Mouse (Mus musculus): ENCODE data around the gene Rsph3a. TPM values are rescaled to one million over a fixed set of nuclear protein-coding genes. Genes with fewer than 3 reads are reported as not detected.
"Not testable (repeated sequence)": the region's sequence is repeated elsewhere in the genome, so short reads cannot be mapped to it uniquely, and the experiment has no call there.

Rsph3a gene
- polyA plus RNA-seq, 1 experiment, result 62.6 TPM

DNA sequence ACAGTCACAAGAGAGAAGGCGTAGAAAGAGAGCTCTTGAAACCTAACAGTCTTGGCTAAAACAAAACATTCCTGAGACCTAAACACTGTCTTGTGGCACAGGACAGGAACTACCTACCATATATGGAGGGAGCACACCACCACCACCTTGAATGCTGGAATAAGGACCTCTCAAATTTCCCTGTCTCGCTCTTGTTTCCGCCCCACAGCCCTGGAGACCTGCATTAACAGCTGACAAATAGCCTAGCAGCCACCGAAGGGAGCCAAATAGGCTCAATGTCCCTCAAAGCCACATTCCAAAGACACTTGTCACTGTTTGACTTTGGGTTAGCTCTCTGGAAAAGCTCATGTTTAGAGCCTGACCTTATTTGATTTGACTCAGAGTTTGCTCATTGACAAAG, 40.2 kb downstream of the Rsph3a start:
- H3K4me3 ChIP-seq (replicated peaks); H3K9me3 ChIP-seq; H3K4me1 ChIP-seq; H3K36me3 ChIP-seq (replicated peaks; ENCODE audit: low read length); H3K27me3 ChIP-seq (replicated peaks): not testable (repeated sequence)

DNA sequence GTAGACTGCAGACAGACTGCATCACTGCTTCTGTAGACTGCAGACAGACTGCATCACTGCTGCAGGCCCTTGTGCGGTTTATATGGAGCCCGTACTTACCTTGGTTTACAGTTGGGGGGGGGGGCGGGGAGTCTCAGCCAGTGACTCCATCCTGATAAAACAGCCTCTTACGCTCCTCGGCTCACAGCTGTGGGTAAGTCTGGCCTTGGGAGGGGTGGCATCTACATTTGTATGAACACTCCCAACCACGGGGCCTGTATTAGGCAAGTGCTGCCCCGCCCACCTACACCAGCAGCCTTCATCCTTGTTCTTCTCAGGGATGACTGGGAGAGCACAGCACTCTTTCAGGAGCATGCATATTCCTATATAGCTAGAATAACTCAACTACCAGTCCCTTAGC, 41.6 kb downstream of the Rsph3a start:
- not testable (repeated sequence) for H3K4me3 ChIP-seq (replicated peaks); H3K4me1 ChIP-seq; H3K27me3 ChIP-seq (replicated peaks)

DNA sequence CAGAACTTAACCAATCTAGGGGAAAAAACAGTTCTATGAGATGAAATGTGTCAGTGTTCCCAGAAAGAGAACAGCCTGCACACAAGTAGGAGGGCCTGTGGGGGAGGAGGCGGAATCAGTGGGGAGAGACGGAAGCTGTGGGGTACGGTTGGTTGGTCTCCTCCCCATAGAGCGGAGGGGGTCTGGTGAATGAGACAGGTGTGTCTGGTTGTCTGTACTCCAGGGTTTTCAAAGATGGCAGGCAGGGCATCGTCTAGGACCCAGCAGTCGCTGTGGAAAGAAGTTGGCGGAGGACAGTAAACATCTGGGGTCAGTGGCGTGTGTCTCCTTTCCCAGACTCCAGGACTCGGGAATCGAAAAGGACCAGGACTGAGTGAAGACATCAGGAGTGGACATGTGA, 57.8 kb downstream of the Rsph3a start:
- not testable (repeated sequence) for H3K27me3 ChIP-seq (replicated peaks); H3K36me3 ChIP-seq (replicated peaks; ENCODE audit: low read length); H3K4me3 ChIP-seq (replicated peaks)

More for the DNA sequence above, 41.6 kb downstream of the Rsph3a start:
- H3K9me3 ChIP-seq; H3K36me3 ChIP-seq (replicated peaks; ENCODE audit: low read length): not testable (repeated sequence)

DNA sequence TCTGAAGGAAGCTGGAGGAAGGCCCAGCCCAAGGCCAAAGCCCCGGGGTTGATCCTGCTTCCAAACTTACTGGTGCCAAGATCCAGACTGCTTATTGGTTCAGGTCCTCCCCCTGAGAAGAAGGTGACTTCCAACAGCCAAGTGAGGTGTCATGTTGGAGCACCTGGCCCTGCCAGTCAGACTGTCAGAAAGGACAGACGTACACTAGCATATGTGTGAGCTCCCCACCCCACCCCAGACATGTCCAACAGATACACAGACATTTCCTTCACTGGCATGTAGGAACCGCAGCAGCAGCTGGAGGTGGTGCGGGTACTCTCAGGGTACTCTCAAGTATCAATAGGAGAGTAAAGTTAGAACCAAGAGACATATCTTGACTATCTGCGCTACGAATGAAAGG, 61.4 kb downstream of the Rsph3a start:
- H3K4me3 ChIP-seq (replicated peaks); H3K36me3 ChIP-seq (replicated peaks; ENCODE audit: low read length); H3K9me3 ChIP-seq; H3K27me3 ChIP-seq (replicated peaks); H3K4me1 ChIP-seq: not testable (repeated sequence)

More for the DNA sequence above, 57.8 kb downstream of the Rsph3a start:
- H3K4me1 ChIP-seq, H3K9me3 ChIP-seq: not testable (repeated sequence)

DNA sequence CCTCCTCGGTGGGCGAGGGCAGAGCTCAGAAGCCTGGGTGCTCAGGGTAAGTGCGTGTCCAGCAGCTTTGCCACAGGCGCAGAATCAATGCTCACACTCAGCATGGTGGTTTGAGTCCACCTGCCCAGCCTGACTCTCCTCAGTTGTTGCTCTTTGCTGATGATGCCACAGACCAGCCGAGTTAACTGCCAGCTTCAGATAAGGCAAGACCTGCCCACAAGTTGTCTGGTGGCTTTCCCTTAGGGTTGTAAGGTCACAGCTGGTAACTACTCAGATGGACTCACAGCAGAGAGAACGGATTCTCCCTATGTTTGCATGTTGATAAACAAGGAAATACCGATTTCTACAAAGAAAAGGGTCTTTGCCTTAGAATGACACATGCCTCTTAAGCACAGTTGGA, 64.2 kb downstream of the Rsph3a start:
- H3K27me3 ChIP-seq (replicated peaks); H3K36me3 ChIP-seq (replicated peaks; ENCODE audit: low read length); H3K4me1 ChIP-seq; H3K4me3 ChIP-seq (replicated peaks); H3K9me3 ChIP-seq: not testable (repeated sequence)

DNA sequence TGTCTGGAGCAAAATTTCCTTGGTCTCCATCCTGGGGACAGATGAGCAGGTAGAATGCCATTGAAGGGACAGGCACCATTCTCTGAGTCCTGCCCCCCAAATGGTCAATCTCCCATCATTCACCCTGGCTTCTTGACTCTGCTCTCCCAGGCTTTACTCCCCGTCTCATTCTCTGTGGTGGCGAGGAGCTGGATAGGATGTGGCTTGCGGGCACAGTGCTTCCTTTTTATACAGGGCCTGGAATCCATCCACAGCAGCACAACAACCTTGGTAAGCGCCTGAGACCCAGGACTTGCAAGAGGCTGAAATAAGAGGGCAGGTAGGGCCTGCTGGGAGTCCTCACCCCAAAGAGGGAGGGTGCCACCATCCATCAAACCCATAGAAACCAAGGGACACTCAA, 68.6 kb downstream of the Rsph3a start:
- H3K27me3 ChIP-seq (replicated peaks); H3K9me3 ChIP-seq; H3K4me3 ChIP-seq (replicated peaks); H3K4me1 ChIP-seq; H3K36me3 ChIP-seq (replicated peaks; ENCODE audit: low read length): not testable (repeated sequence)

DNA sequence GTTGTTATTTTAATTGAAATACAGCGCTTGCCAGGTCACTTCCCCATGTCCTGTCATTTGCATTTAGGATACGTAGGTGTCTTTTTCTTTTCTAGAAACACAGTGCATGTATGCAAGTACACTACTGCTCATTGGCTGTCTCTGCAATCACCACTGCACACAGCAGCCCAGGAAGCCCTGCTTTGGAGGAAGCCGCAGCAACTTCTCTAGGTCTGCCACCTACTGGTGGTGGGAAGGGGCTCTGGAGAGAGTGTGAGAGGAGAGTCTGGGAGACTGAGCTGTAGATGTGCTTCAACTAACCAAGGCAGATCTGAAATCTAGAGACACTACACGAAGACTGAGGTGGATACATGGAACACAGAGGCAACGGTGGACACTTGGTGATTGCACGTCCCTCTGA, 77.3 kb downstream of the Rsph3a start:
- not testable (repeated sequence) for H3K27me3 ChIP-seq (replicated peaks); H3K9me3 ChIP-seq; H3K36me3 ChIP-seq (replicated peaks; ENCODE audit: low read length); H3K4me1 ChIP-seq; H3K4me3 ChIP-seq (replicated peaks)

DNA sequence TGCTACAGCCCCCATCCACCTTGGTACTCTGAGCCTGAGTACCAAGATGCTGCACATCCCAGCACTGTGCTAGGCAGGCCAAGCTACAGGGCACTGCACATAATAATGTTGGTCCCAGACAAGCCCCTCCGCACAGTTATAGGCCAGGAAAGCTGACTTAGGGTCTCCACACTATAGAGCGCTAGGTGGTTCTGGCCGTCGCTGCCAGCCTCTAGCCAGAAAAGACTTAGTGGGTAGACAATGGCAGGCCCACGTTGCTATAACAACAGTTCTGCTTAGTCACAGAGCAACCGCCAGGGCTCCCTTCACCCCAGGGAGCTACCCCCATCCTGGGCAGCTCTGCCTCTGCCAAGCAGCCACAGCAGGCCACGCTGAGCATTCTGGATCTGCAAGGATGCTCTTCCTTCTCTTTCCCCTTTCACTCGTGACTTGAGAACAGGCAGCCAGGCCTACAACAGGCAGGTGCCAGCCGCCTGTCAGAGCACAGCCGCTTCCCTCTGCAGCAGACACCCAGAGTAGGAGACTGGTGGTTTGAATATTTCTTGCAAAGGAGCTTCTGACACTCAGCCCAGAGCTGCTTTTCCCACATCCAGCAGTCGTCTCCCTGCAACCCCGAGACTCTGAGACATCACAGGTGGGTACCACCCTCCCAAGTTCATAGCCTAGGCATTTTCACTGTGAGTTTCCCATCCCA, 82.2 kb downstream of the Rsph3a start:
- H3K36me3 ChIP-seq (replicated peaks; ENCODE audit: low read length); H3K4me1 ChIP-seq; H3K9me3 ChIP-seq; H3K4me3 ChIP-seq (replicated peaks); H3K27me3 ChIP-seq (replicated peaks): not testable (repeated sequence)

Other genes starting within 250 kb of the Rsph3a start
- 4.3 TPM in 1 of 2 replicates, not detected in the other for gene Fndc1, start 118.3 kb upstream of the Rsph3a start, polyA plus RNA-seq (2012; ENCODE audit: insufficient read depth, low replicate concordance)
- 0.49 TPM in 1 of 2 replicates, not detected in the other for gene Tagap, start 19.6 kb upstream of the Rsph3a start, polyA plus RNA-seq (2012; ENCODE audit: insufficient read depth, low replicate concordance)
- not detected in 2 replicates for gene Gm49673, start 202.2 kb downstream of the Rsph3a start, polyA plus RNA-seq (2012; ENCODE audit: insufficient read depth, low replicate concordance)
- 29.1 and 88.8 TPM in 2 replicates for gene Rnaset2a, start 202.5 kb downstream of the Rsph3a start, polyA plus RNA-seq (2012; ENCODE audit: insufficient read depth, low replicate concordance)
- 2.2 TPM in 1 of 2 replicates, not detected in the other for gene Fgfr1op, start 219.9 kb downstream of the Rsph3a start, polyA plus RNA-seq (2012; ENCODE audit: insufficient read depth, low replicate concordance)

All from megakaryocyte, embryonic 14.5 days (primary cell).